Mouse (Mus musculus): Measurements from ENCODE around the gene Banf2.
A peak's percentile ranks its signal among the peaks of the same experiment; 100 is the strongest.

Gene Banf2

GRCm38 (mm10) chr2:144101463-144101961, 68.7 kb downstream of the Banf2 start:
- DNase-seq (ENCODE audit: low read depth, low spot score): no peak

DNA sequence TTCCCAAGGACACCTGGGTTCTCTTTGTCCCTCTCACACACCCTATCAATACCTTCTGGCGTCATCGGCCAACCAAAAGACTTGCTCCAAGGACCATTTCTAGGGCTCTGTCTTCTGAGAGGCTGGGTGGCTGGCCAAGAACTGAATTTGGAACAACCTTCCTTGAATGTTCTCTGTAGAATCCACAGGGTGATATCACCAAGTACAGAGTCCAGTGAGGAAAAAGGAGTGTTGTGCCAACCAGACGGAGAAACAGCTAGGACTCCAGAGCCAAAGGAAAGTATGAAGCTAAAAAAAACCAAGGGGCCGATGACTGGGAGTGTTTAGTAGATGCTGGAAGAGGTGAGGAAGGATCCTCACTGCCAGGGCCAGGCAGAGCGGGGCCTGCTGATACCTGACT, 74.5 kb downstream of the Banf2 start:
- DNase-seq (ENCODE audit: low read depth, low spot score): no peak

- DNase-seq (ENCODE audit: low read depth, low spot score): no peak
These were observed 75.0 kb downstream of the Banf2 start for GRCm38 (mm10) chr2:144107810-144108209.

- DNase-seq (ENCODE audit: low read depth, low spot score): no peak
These were observed 75.5 kb downstream of the Banf2 start for GRCm38 (mm10) chr2:144108376-144108775.

DNA sequence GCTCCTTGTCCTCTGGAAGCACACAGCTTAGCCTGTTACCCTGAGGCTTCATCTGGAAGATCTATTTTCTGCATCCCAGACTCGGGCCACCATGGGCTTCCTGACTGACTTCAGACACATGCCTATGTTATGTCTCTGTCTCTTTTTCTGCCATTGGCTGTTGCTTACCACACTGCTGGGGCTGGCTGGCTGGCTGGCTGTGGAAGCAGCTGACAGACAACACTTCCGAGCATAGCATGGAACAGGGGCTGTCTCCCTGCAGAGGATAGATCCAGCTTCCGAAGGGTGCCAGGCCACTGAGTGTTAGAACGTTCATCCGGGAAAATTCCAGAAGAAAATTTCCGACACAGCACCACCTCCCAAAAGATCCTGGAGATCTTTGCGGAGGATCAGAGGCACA, 79.1 kb downstream of the Banf2 start:
- DNase-seq (ENCODE audit: low read depth, low spot score): no peak

DNA sequence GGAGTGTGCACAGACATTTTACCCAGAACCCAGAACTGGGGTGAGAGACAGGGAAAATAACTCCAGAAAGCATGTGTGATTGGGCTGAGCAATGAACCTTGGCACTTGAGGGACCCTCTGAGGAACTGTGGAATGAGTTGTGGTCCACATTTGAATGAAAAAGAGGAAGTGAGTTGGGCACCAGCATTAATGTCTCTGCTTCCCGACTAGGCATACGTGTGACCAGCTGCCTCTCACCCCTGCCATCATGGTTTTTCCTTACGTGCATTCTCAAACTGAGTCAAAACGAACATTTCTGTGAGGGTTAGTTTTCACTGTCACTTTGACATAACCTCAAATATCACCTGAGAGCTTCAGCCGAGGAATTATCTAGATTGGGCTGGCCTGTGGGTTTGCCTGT, 79.8 kb downstream of the Banf2 start:
- DNase-seq (ENCODE audit: low read depth, low spot score): no peak

- DNase-seq (ENCODE audit: low read depth, low spot score): peak; percentile 45
These were observed 85.2 kb downstream of the Banf2 start for GRCm38 (mm10) chr2:144118061-144118460.

DNA sequence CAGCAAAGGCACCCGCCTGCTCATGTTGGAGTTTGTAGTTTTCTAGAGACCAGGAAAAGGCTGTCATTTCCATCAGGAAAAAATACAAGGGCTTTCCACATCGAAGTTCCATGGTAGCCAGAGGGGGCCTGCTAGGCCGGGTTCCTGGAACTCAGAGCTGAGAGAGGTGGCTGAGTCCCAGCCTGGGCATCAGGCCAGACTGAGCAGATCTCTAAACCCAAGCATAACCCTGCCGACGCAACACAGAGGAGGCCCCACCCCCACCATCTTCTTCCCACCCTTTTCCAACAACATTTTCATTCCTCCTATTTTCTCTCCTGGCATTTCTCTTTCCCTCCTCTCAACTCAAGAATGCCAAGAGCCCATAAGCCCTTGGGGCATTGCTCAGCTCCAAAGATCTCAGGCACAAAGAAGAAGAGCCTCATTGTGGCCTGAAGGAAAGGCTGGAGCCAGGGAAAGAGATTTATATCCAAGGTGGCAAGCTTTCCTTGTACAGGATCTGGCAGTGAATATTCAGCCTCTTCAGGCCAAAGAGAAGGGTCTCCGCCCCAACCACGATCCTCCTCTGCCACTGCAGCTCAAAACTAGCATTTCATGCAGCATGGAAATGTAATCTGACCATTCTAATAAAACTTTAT, 87.4 kb downstream of the Banf2 start:
- no peak for DNase-seq (ENCODE audit: low read depth, low spot score)

GRCm38 (mm10) chr2:144122068-144122467, 89.2 kb downstream of the Banf2 start:
- DNase-seq (ENCODE audit: low read depth, low spot score): no peak
